Mouse (Mus musculus): ENCODE results near the gene Cog4.
A peak's percentile ranks its signal among the peaks of the same experiment; 100 is the strongest.

The Cog4 gene

DNA sequence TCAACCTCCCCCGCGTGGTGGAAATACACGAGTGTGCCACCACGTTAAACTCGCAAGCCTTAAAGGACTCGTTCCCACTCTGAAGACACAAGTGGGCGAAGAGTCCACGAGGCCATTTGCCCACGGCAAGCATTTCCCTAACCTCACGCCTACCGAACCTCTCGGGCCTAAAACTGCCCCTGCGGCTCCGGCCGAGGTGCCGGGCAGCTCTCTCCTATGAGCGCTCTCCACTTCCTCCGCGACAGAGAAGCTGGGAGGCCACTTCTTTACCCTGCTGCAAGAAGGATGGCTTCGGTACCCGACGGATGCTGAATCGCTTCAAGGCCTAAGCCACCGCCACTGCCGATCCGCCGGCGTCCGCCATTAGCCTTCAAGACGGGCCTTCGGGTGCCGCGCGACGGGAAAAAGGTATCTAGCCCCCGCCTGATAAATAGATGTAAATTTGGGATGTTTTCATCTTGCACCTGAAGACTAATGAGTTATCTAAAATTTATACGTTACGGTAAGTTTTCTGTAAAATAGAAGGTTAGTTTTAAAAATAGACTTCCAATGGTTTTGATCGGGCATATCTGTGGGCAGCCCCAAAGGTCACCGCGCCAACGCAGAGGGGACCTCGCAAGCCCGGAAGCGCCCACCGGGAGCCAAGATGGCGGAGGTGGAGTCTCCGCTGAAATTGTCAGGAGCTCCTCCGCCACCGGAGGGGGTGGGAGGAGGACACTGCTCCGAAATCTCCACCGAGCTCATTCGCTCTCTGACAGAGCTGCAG lies at the start of gene Cog4, which contains the start of gene Sf3b3:
Gene Cog4, plus strand, starts transcription at position 196 of the 766 bp plus-strand sequence.
Gene Sf3b3, minus strand, starts transcription at position 383 of the 766 bp plus-strand sequence.
- peak; percentile 61 to 79 for DNase-seq (ENCODE audit: low spot score in 2 of 2)

DNA sequence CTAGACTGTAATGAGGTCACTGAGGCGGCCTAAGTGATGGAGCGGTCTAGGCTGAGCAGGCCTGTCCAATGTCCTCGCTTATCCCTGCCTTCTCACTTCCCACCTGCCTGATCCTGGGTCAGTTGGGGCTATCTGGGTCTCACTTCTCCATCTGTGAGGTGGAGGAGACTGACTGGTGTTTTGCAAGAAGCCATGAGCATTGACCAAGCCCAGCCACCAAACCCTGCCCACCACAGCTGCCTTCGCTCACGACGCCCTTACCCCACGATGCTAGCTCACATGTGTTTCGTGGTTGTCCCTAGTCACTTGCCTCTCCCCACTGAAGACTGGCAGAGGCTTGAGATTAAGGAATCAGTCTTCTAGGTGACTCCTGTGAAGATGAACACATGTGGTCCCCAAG lies 49.3 kb upstream of the Cog4 start:
- no peak for DNase-seq (ENCODE audit: low spot score in 2 of 2)

- DNase-seq (ENCODE audit: low spot score in 2 of 2): no peak
Measured at GRCm38 (mm10) chr8:110802988-110803387, 43.4 kb upstream of the Cog4 start.

DNA sequence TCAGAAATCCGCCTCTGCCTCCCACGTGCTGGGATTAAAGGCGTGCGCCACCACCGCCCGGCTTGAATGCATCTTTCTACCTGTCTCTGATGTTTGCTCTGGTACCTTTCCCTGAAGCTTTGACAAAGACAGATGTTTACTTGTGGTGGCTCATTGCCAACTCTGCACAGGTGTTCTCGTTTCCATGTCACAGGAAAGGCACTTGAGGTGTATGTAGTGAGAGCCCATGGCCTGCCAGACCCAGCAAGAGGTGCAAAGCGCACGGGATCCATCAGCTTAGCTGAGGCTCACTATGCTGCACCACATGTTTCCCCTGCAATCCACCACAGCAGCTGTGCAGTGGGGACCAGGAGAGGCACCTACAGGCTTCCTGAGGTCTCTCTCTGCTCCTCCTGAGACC lies 42.5 kb upstream of the Cog4 start:
- no peak for DNase-seq (ENCODE audit: low spot score in 2 of 2)

- no peak for DNase-seq (ENCODE audit: low spot score in 2 of 2)
Measured at GRCm38 (mm10) chr8:110804825-110805514, 41.4 kb upstream of the Cog4 start.

DNA sequence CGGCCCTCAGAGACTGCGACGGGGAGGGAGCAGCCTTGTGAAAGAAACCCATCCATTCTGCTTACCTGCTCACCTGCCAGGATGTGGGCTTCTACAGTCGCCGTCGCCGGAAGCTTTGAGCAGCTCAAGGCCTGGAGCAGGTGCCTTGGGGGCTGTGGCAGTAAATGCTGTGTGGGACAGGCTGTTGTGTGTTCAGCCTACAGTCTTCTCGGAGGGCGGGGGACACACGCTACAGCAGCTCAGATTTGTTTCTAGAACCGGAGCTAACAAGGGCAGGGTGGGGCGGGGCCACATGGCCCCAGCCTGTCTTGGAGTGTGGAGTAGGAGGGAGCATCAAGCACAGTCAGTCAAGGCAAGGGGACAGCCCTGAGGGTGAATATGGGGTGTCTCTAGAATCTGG lies 40.7 kb upstream of the Cog4 start, which contains the start of gene Il34:
Gene Il34, minus strand, starts transcription at position 256 of the 400 bp plus-strand sequence.
- no peak for DNase-seq (ENCODE audit: low spot score in 2 of 2)

DNA sequence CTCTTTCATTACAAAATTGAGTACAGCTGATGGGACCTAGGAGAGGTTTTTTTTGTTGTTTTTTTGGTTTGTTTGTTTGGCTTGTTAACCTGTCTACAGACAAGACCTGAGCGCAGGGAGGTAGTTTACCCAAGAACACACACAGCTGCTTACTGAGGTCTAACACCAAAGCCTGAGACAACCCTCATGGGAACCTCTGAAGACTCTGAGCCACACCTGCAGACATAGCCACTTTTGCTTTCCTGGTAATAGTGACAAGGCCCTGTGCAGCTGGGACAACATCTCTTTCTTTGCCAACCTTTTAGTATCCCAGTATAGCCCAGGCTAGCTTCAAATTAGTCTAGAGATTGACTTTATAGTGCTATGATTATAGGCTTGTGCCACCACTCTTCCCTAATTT lies 40.3 kb upstream of the Cog4 start:
- no peak for DNase-seq (ENCODE audit: low spot score in 2 of 2)

- no peak for DNase-seq (ENCODE audit: low spot score in 2 of 2)
Measured at GRCm38 (mm10) chr8:110808495-110809472, 37.6 kb upstream of the Cog4 start.

DNA sequence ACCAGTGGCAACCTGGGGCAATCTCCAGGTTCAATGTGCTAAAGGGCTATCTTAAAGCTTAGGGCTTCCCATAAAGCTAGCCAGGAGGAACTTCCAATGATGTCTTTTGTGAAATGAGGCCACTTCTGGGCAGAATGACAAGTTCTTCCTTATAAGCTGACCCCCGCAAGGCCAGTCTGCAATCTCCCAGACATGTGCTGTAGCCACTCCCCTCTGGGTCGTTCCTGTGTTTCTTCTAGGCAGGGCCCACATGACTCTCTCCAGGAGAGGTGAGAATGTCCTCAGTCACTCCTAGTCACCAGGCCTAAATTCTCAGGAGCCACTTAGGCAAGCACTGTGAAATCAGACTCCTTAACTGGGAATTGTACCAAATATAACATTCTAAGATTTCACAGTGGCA lies 36.6 kb upstream of the Cog4 start:
- DNase-seq (ENCODE audit: low spot score in 2 of 2): no peak

GRCm38 (mm10) chr8:110810481-110811065 lies 35.8 kb upstream of the Cog4 start:
- DNase-seq (ENCODE audit: low spot score in 2 of 2): no peak

DNA sequence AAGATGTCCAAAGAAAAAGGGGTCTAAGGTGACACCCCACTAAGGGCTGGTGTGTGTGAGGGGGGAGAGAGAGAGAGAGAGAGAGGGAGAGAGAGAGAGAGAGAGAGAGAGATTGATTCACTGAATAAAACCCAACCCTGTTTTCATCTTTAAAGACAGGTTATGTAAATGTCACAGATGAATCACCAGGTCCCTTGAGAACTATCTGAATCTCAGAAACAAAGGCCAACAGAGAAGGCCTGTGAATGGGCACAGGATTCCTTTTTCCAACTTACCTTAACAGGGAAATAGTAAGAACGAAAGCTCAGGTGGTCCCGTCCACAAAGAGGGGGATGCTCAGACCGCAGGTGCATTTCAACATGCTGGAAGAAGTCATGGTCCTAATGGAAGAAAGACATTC lies 35.3 kb upstream of the Cog4 start:
- DNase-seq (ENCODE audit: low spot score in 2 of 2): no peak

DNA sequence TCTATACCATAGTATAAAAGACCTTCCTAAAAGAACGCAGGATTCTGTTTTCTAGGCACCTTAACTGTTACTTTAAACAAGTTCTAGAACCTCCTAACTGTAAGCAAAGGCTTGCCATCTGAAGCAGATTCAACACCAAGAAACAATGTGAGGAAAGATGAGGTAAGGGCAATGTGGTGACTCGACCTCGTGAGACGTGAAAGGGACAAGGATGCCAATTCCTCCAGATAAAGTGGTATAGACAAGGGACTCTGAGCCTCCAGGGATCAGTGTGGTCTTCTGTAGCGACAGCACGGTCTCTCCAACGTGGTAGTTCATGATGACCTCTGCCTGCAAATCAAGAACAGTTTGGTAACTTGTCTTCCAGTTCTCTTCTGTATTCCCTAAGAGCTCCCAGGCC lies 34.6 kb upstream of the Cog4 start:
- no peak for DNase-seq (ENCODE audit: low spot score in 2 of 2)

GRCm38 (mm10) chr8:110812349-110813080 lies 33.9 kb upstream of the Cog4 start:
- no peak for DNase-seq (ENCODE audit: low spot score in 2 of 2)

DNA sequence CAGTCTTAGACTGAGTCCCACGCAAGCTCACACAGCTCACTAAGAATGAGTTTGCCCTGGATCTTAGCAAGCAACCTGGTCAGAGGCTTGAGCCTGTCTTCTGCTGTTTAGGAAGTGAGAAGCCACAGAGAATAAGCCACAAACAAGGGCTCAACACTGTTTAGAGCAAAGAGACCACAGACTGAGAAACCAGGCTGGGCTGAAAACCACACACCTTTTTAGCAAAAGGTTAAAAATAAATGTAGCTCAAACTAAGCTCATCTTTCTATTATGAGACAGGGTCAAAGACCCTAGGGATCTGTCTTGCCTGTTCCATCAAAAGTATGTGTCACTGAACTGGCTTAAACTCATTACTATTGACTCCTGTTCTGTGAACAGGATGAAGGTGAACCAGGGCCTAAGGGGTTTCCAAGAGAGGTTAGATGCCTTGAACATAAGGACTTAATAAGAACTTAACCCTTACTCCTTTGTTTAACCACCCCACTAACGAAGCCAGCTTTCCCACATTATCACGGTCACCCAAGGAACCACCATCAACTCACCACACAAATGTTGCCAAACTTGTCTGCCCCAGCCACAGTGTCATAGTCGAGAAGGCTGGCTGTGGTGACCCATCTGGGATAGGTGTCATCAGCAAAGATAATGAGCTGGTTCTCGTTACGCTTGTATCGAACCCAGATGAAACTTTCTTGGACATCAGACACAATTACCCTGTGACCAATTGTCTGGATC lies 33.2 kb upstream of the Cog4 start:
- DNase-seq (ENCODE audit: low spot score in 2 of 2): no peak

DNA sequence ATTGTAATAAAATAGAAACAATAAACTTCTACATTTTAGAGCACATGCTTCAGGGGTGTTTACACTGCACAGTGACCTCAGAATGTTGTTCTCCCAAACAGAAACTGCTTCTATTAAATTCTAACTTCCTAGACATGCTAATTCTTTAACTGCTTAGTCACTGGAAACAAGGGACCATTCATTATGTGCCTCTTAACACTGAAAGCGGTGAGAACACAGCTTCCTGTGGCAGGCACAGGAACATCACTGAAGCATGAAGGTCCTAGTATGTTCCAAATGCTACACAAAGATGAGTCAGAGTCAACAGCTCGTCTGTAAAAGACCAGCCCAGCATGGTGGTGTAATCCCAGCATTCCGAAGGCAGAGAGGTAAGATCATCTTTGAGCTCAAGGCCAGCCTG lies 31.1 kb upstream of the Cog4 start:
- DNase-seq (ENCODE audit: low spot score in 2 of 2): no peak

GRCm38 (mm10) chr8:110816990-110817389 lies 29.4 kb upstream of the Cog4 start:
- DNase-seq (ENCODE audit: low spot score in 2 of 2): no peak

DNA sequence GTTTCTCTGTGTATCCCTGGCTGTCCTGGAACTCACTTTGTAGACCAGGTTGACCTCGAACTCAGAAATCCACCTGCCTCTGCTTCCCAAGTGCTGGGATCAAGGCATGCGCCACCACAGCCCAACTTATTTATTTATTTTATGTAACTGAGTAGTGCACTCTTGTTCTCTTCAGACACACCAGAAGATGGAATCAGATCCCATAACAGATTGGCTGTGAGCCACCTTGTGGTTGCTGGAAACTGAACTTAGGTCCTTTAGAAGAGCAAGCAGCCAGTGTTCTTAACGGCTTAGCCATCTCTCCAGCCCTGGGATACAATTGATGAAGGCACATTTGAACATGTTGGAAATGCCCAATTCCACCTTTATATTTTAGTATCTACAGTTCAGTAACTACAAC lies 27.8 kb upstream of the Cog4 start:
- no peak for DNase-seq (ENCODE audit: low spot score in 2 of 2)

- DNase-seq (ENCODE audit: low spot score in 2 of 2): no peak
Measured at GRCm38 (mm10) chr8:110820257-110820656, 26.1 kb upstream of the Cog4 start.

DNA sequence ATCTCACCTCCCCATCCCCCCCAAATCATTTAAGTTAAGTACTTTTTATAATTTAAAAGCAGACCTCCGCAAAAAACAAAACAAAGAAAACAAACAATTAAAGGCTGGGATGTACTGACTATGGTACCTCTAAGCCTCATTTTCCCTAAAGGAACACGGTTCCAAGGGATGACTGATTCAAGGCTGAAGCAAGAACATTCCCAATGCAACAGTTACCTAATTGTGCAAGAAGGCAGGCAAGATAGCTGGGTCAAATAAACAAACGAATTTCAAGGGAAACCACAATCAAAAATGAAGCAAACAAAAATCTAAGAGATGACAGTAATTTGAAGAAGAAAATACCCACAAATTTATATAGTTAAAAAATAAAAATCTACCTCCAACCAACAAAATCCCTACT lies 24.4 kb upstream of the Cog4 start:
- no peak for DNase-seq (ENCODE audit: low spot score in 2 of 2)

GRCm38 (mm10) chr8:110824861-110825260 lies 21.5 kb upstream of the Cog4 start:
- DNase-seq (ENCODE audit: low spot score in 2 of 2): no peak

Measured in frontal cortex, postnatal 25 days (tissue).